Mouse (Mus musculus) liver, adult 2 months (tissue): Measurements from ENCODE around the gene Ehd1. TPM values are rescaled to one million over a fixed set of nuclear protein-coding genes. Genes with fewer than 3 reads are reported as not detected.

ENCODE experiments used
- DNase-seq: peaks from one replicate; pipeline ENCODE4 v3.0.0-alpha.2; 2011; ENCODE audit warnings: low read depth, low spot score; ENCODE audit errors: extremely low read depth
- H3K27ac ChIP-seq: fragments of 200-500 bp; replicated peaks from 2 replicates; pipeline ENCODE4 v1.5.1; 2012; ENCODE audit warnings: low read depth, mild to moderate bottlenecking, control low read depth, inconsistent platforms, low read length; ENCODE audit not compliant: insufficient read depth
- H3K27me3 ChIP-seq: fragments of 200-500 bp; 2 replicates; pipeline ENCODE4 v1.6.1; 2012; ENCODE audit warnings: mild to moderate bottlenecking, moderate library complexity, low read length, inconsistent platforms; ENCODE audit not compliant: control insufficient read depth, insufficient read depth
- H3K36me3 ChIP-seq: fragments of 200-500 bp; 2 replicates; pipeline ENCODE4 v1.6.1; 2012; ENCODE audit warnings: low read length, inconsistent platforms; ENCODE audit not compliant: control insufficient read depth, insufficient read depth
- H3K4me1 ChIP-seq: fragments of 200-500 bp; 2 replicates; pipeline ENCODE4 v1.6.1; 2011; ENCODE audit warnings: low read length; ENCODE audit not compliant: control insufficient read depth, insufficient read depth
- H3K4me3 ChIP-seq: fragments of 200-500 bp; 2 replicates; pipeline ENCODE4 v1.5.1; 2011; ENCODE audit warnings: low read depth, mild to moderate bottlenecking, control low read depth, low read length, moderate library complexity; ENCODE audit not compliant: insufficient read depth
- H3K79me2 ChIP-seq: fragments of 200-500 bp; 2 replicates; pipeline ENCODE4 v1.6.1; 2012; ENCODE audit warnings: inconsistent platforms, mild to moderate bottlenecking, low read length, moderate library complexity; ENCODE audit not compliant: control insufficient read depth, insufficient read depth
- H3K9ac ChIP-seq: fragments of 200-500 bp; 2 replicates; pipeline ENCODE4 v1.6.1; 2012; ENCODE audit warnings: low read depth, mild to moderate bottlenecking, control low read depth, inconsistent platforms, low read length
- CTCF ChIP-seq: fragments of 200-500 bp; IDR thresholded peaks from 2 replicates; pipeline ENCODE4 v1.5.1; 2011; ENCODE audit warnings: low read depth, low read length, control low read depth
- POLR2A ChIP-seq: fragments of 200-500 bp; IDR thresholded peaks from 2 replicates; pipeline ENCODE4 v1.6.1; 2011; ENCODE audit warnings: low read length, control low read depth; ENCODE audit not compliant: insufficient read depth; ENCODE audit errors: extremely low read depth
- WGBS: fragments of 180-500 bp; shearing (Covaris S2); methylation state at CpG from one replicate; pipeline ENCODE4 v1.1.7; 2018; 5-methylcytosine and 5-hydroxymethylcytosine counted together
- polyA plus RNA-seq: library from polyadenylated mRNA; depleted of rRNA; stranded (reverse); fragments of >200 nt; gene quantifications from 2 replicates; pipeline ENCODE4 v1.2.3, GENCODE M21; 2012
- total RNA-seq: library from RNA; depleted of rRNA; stranded (reverse); fragments of >200 nt; gene quantifications from 2 replicates; pipeline ENCODE4 v1.2.3, GENCODE M21; 2014

The Ehd1 gene
- total and polyA plus RNA-seq, 2 experiments: 25.3 to 140 TPM

GRCm38 (mm10) chr19:6331719-6332516, 55.4 kb downstream of the Ehd1 start:
- Histone ChIP-seq H3K36me3 (no peaks in the 10 kb centered on the region), H3K27me3 (no peaks in the 10 kb centered on the region), H3K4me3 (peak overlapping the region; percentile 10; the same call in 1 of the 2 replicates), H3K4me1 (peaks cover 10% of the 10 kb centered on the region), H3K27ac (peak overlapping the region; percentile 77), H3K79me2 (peaks cover 3% of the 10 kb centered on the region; the same call in 1 of the 2 replicates), H3K9ac (peak overlapping the region; percentile 56; the same call in 1 of the 2 replicates)
- DNase-seq: peak; percentile 83
- WGBS: 10% methylated on average over 13 of the region's 13 CpGs
- TF ChIP-seq CTCF: peak; percentile 48
- TF ChIP-seq POLR2A: no peak

- peaks cover 4% of the 10 kb centered on the region; the same call in 1 of the 2 replicates for H3K36me3 ChIP-seq
- H3K4me1 ChIP-seq: peaks cover 10% of the 10 kb centered on the region
These were observed 57.5 kb downstream of the Ehd1 start for GRCm38 (mm10) chr19:6333761-6334595.

GRCm38 (mm10) chr19:6334673-6335457, 58.3 kb downstream of the Ehd1 start, which contains the start of gene Men1:
Men1 (plus strand) TSS chr19:6334979.
- Histone ChIP-seq H3K9ac (peak within 1 kb of the TSS; percentile 93), H3K27ac (peak within 1 kb of the TSS; percentile 92), H3K27me3 (no peaks in the 10 kb centered on the region), H3K36me3 (peaks cover 4% of the 10 kb centered on the region; the same call in 1 of the 2 replicates), H3K4me1 (peaks cover 10% of the 10 kb centered on the region), H3K4me3 (peak within 1 kb of the TSS; percentile 79), H3K79me2 (peaks cover 3% of the 10 kb centered on the region; the same call in 1 of the 2 replicates)
- peak; percentile 99 for DNase-seq
- under 1% methylated on average over 43 of the region's 43 CpGs for WGBS
- no peak for TF ChIP-seq CTCF
- peak; percentile 55; the same call in 1 of the 2 replicates for TF ChIP-seq POLR2A

More at GRCm38 (mm10) chr19:6333761-6334595, 57.5 kb downstream of the Ehd1 start:
- Histone ChIP-seq H3K27me3 (no peaks in the 10 kb centered on the region), H3K79me2 (peaks cover 3% of the 10 kb centered on the region; the same call in 1 of the 2 replicates), H3K27ac (peak overlapping the region; percentile 92), H3K4me3 (no peak overlapping the region), H3K9ac (peak overlapping the region; percentile 63)
- no peak for DNase-seq
- no peak for TF ChIP-seq POLR2A
- no peak for TF ChIP-seq CTCF
- 72% methylated on average over 9 of the region's 9 CpGs for WGBS

- peak overlapping the region; percentile 79 for H3K4me3 ChIP-seq
- peak overlapping the region; percentile 20; the same call in 1 of the 2 replicates for H3K27ac ChIP-seq
- H3K36me3 ChIP-seq: peaks cover 4% of the 10 kb centered on the region; the same call in 1 of the 2 replicates
- TF ChIP-seq CTCF (no peak), POLR2A (no peak)
- H3K27me3 ChIP-seq: no peaks in the 10 kb centered on the region
- 1% methylated on average over 25 of the region's 25 CpGs for WGBS
- no peak for DNase-seq
- peaks cover 10% of the 10 kb centered on the region for H3K4me1 ChIP-seq
- H3K9ac ChIP-seq: peak overlapping the region; percentile 93
- peaks cover 3% of the 10 kb centered on the region; the same call in 1 of the 2 replicates for H3K79me2 ChIP-seq
These were observed 58.9 kb downstream of the Ehd1 start for GRCm38 (mm10) chr19:6335458-6335827.

GRCm38 (mm10) chr19:6336920-6337319, 60.4 kb downstream of the Ehd1 start:
- Histone ChIP-seq H3K79me2 (peaks cover 3% of the 10 kb centered on the region; the same call in 1 of the 2 replicates), H3K4me1 (peaks cover 11% of the 10 kb centered on the region), H3K27ac (no peak overlapping the region), H3K36me3 (peaks cover 4% of the 10 kb centered on the region; the same call in 1 of the 2 replicates), H3K4me3 (no peak overlapping the region), H3K27me3 (no peaks in the 10 kb centered on the region), H3K9ac (no peak overlapping the region)
- TF ChIP-seq CTCF: no peak
- no peak for TF ChIP-seq POLR2A
- WGBS: 97% methylated on average over 10 of the region's 10 CpGs
- DNase-seq: no peak
